Mouse (Mus musculus) heart, embryonic 14.5 days (tissue): Measurements from ENCODE around the gene Chka. TPM values are rescaled to one million over a fixed set of nuclear protein-coding genes. Genes with fewer than 3 reads are reported as not detected.
A peak's percentile ranks its signal among the peaks of the same experiment; 100 is the strongest.

ENCODE experiments used
- ATAC-seq: fragments of 200-750 bp; cut with Nextera tagmentation; 2 replicates; pipeline ENCODE4 v1.8.0; 2017; ENCODE audit warnings: low read depth, moderate TSS enrichment; ENCODE audit not compliant: insufficient number of reproducible peaks, insufficient read depth, low FRiP score
- H3K27ac ChIP-seq, 2 experiments: fragments of 200-500 bp in 1 of 2; fragments of 300-500 bp in 1 of 2; sonication (generic) in 1 of 2; replicated peaks in 1 of 2; 2 replicates each; pipeline ENCODE4 v1.5.1; 2012 to 2014; ENCODE audit warnings: low read depth in 2 of 2, low read length in 2 of 2, control low read depth in 1 of 2, mild to moderate bottlenecking in 1 of 2, mixed read lengths in 1 of 2; ENCODE audit not compliant: control insufficient read depth in 1 of 2, insufficient read depth in 1 of 2
- H3K27me3 ChIP-seq: fragments of 300-500 bp; sonication (generic); 2 replicates; pipeline ENCODE4 v1.6.1; 2014; ENCODE audit warnings: mild to moderate bottlenecking, low read length, control low read depth; ENCODE audit not compliant: control insufficient read depth, insufficient read depth
- H3K36me3 ChIP-seq: fragments of 300-500 bp; sonication (generic); 2 replicates; pipeline ENCODE4 v1.6.1; 2014; ENCODE audit warnings: mild to moderate bottlenecking, control low read depth, low read length, mixed read lengths; ENCODE audit not compliant: control insufficient read depth, insufficient read depth
- H3K4me1 ChIP-seq, 2 experiments: fragments of 200-500 bp in 1 of 2; fragments of 300-500 bp in 1 of 2; sonication (generic) in 1 of 2; 2 replicates each; pipeline ENCODE4 v1.6.1; 2012 to 2014; ENCODE audit warnings: low read length in 2 of 2, control low read depth in 1 of 2, mixed read lengths in 1 of 2; ENCODE audit not compliant: control insufficient read depth in 2 of 2, insufficient read depth in 2 of 2
- H3K4me2 ChIP-seq: fragments of 300-500 bp; sonication (generic); 2 replicates; pipeline ENCODE4 v1.6.1; 2014; ENCODE audit warnings: mild to moderate bottlenecking, low read length
- H3K4me3 ChIP-seq, 2 experiments: fragments of 200-500 bp in 1 of 2; fragments of 300-500 bp in 1 of 2; sonication (generic) in 1 of 2; 2 replicates each; pipeline ENCODE4 v1.5.1; 2012 to 2014; ENCODE audit warnings: low read length in 2 of 2, mild to moderate bottlenecking in 2 of 2, control low read depth in 1 of 2, low read depth in 1 of 2, moderate library complexity in 1 of 2; ENCODE audit not compliant: control insufficient read depth in 1 of 2, insufficient read depth in 1 of 2
- H3K9ac ChIP-seq: fragments of 300-500 bp; sonication (generic); 2 replicates; pipeline ENCODE4 v1.6.1; 2014; ENCODE audit warnings: mild to moderate bottlenecking, low read length
- H3K9me3 ChIP-seq: fragments of 300-500 bp; sonication (generic); 2 replicates; pipeline ENCODE4 v1.6.1; 2016; ENCODE audit warnings: low read length, control low read depth; ENCODE audit not compliant: control insufficient read depth
- WGBS: fragments of 180-500 bp; shearing (Covaris S2); extraction: QIAGEN DNeasy Blood & Tissue Kit; methylation state at CpG from one replicate; pipeline ENCODE4 v1.1.7; 2014; 5-methylcytosine and 5-hydroxymethylcytosine counted together
- polyA plus RNA-seq: library from polyadenylated mRNA; unstranded; fragments of >200 nt; fragmentation: Nextera tagmentation; extraction: Ambion mirVana; gene quantifications from 2 replicates; pipeline ENCODE4 v1.2.1, GENCODE M21; 2014

The Chka gene
- polyA plus RNA-seq, 1 experiment from 2014 or later, result 25.5 TPM

GRCm38 (mm10) chr19:3846676-3847604, 4.6 kb upstream of the Chka start:
- Histone ChIP-seq H3K36me3 (no peaks in the 10 kb centered on the region), H3K4me3 (no peak overlapping the region), H3K4me2 (no peak overlapping the region), H3K27ac (no peak overlapping the region), H3K4me1 (peaks cover 9 to 10% of the 10 kb centered on the region in 2 experiments), H3K27me3 (no peaks in the 10 kb centered on the region), H3K9me3 (no peaks in the 10 kb centered on the region), H3K9ac (no peak overlapping the region)
- no peak for ATAC-seq
- WGBS, result 79% methylated on average over 10 of the region's 10 CpGs

GRCm38 (mm10) chr19:3847711-3848110, 3.9 kb upstream of the Chka start:
- no peaks in the 10 kb centered on the region for H3K27me3 ChIP-seq
- H3K9ac ChIP-seq, result no peak overlapping the region
- no peak overlapping the region for H3K27ac ChIP-seq
- peaks cover 5 to 10% of the 10 kb centered on the region in 2 experiments for H3K4me1 ChIP-seq
- no peak overlapping the region for H3K4me3 ChIP-seq
- no peak for ATAC-seq
- H3K4me2 ChIP-seq, result no peak overlapping the region
- H3K9me3 ChIP-seq, result no peaks in the 10 kb centered on the region
- WGBS, result 77% methylated on average over 5 of the region's 5 CpGs
- H3K36me3 ChIP-seq, result no peaks in the 10 kb centered on the region

DNA sequence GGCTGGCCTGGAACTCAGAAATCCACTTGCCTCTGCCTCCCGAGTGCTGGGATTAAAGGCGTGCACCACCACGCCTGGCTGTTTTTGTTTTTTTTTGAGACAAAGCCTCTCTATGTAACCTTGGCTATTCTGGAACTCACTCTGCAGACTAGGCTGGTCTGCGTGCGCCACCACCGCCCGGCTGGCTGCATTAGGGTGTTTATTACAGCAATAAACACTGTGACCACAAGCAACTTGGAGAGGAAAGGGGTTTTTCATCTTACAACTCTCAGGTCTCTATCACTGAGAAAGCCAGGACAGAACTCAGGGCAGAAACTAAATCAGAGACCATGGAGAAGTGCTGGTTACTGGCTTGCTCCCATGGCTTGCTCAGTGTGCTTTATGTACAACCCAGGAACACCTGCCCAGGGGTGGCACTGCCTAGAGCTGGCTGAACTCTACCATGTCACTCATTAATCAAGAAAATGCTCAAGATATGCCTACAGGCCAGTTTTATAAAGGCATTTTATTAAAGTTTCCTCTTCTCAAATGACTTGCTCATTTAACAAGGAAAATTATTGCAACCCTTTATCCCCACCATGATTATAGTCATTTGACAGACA, 3.3 kb upstream of the Chka start:
- H3K4me3 ChIP-seq, result no peak overlapping the region
- no peaks in the 10 kb centered on the region for H3K27me3 ChIP-seq
- no peak overlapping the region for H3K9ac ChIP-seq
- H3K9me3 ChIP-seq, result no peaks in the 10 kb centered on the region
- WGBS, result 88% methylated on average over 7 of the region's 7 CpGs
- no peaks in the 10 kb centered on the region for H3K36me3 ChIP-seq
- H3K4me1 ChIP-seq, result peaks cover 5 to 15% of the 10 kb centered on the region in 2 experiments
- no peak overlapping the region for H3K27ac ChIP-seq
- ATAC-seq, result no peak
- H3K4me2 ChIP-seq, result no peak overlapping the region

DNA sequence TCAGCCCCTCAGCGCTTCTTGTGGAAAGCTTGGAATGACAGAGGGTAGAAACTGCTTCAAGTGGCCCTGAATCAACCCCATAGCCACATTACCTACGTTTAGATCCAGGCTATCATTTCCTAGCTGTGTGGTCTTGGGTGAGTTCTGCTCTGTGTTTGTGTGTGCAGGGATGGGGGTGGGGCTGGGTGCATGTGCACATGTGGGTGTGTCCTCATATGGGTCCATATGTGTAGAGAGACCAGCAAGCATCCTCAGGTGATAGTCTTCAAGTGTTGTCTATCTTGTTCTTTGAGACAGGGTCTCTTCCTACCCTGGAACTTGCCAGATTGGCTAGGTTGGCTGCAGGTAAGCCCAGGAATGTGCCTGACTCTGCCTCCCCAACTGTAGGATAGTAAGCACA, 2.3 kb upstream of the Chka start:
- no peak overlapping the region for H3K9ac ChIP-seq
- H3K4me2 ChIP-seq, result no peak overlapping the region
- ATAC-seq, result no peak
- H3K4me3 ChIP-seq, result no peak overlapping the region
- WGBS, result 87% methylated on average over 2 of the region's 2 CpGs
- H3K27me3 ChIP-seq, result no peaks in the 10 kb centered on the region
- H3K27ac ChIP-seq, result no peak overlapping the region
- peaks cover 5 to 18% of the 10 kb centered on the region in 2 experiments for H3K4me1 ChIP-seq
- no peaks in the 10 kb centered on the region for H3K9me3 ChIP-seq
- H3K36me3 ChIP-seq, result no peaks in the 10 kb centered on the region

DNA sequence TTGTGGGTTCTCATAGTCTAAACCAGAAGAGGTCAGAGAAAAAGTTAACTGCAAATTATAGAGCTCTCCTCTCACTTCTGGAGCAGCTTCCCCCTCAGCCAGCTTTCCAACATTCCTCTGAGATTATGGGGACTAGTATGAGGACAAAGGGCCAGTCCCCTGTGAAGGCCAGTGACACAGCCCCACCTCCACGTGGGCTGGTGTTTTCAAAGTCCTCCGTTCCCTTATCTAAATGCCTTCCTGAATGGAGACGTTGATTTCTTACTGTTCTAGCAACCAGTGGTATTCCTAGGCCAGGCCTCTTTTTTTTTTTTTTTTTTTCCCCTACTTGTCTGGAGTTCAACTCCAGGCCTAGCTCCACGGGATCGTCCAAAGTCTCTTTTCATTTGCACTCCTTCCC, 1.5 kb upstream of the Chka start:
- Histone ChIP-seq H3K27ac (no peak overlapping the region), H3K9ac (no peak overlapping the region), H3K4me2 (no peak overlapping the region), H3K27me3 (no peaks in the 10 kb centered on the region), H3K9me3 (no peaks in the 10 kb centered on the region), H3K4me1 (peaks cover 5 to 19% of the 10 kb centered on the region in 2 experiments), H3K4me3 (no peak overlapping the region), H3K36me3 (no peaks in the 10 kb centered on the region)
- 19% methylated on average over 5 of the region's 5 CpGs for WGBS
- ATAC-seq, result no peak

GRCm38 (mm10) chr19:3850847-3851469, 615 bp upstream of the Chka start:
- Histone ChIP-seq H3K4me2 (peak overlapping the region; percentile 84), H3K9ac (peak overlapping the region; percentile 63), H3K27me3 (no peaks in the 10 kb centered on the region), H3K4me1 (peaks cover 8 to 27% of the 10 kb centered on the region in 2 experiments), H3K36me3 (no peaks in the 10 kb centered on the region), H3K27ac (peak overlapping the region; percentile 64 to 97), H3K9me3 (no peaks in the 10 kb centered on the region), H3K4me3 (peak overlapping the region; percentile 57 to 70)
- ATAC-seq, result no peak
- WGBS, result 4% methylated on average over 19 of the region's 19 CpGs

DNA sequence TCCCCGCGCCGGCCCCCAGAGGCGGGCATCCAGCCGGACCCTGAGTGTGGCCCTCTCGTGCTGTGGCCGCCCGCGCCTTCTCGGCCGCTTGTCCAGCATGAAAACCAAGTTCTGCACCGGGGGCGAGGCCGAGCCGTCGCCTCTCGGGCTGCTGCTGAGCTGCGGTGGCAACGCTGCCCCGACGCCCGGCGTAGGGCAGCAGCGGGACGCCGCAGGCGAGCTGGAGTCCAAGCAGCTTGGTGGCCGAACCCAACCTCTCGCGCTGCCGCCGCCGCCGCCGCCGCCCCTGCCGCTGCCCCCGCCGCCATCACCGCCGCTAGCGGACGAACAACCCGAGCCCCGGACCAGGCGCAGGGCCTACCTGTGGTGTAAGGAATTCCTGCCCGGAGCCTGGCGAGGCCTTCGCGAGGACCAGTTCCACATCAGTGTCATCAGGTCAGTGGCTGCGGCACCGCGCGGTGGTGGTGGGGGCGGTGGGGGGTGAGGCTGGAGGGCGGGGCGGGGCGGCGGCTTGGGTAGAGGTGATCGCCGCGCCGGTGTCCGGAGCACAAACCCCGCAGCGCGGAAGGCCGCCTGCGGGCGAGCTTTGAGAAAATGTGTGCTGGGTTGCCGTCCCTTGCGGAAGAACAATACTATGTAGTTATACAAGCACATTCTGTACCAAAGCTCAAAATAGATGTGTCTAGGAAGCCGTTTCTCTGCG, 557 bp downstream of the Chka start:
- Histone ChIP-seq H3K27me3 (no peaks in the 10 kb centered on the region), H3K4me3 (peak overlapping the region; percentile 70 to 91), H3K36me3 (no peaks in the 10 kb centered on the region), H3K4me2 (peak overlapping the region; percentile 84), H3K9me3 (no peaks in the 10 kb centered on the region), H3K27ac (peak overlapping the region; percentile 97 to 98), H3K9ac (peak overlapping the region; percentile 85), H3K4me1 (peaks cover 8 to 27% of the 10 kb centered on the region in 2 experiments)
- ATAC-seq, result peak; percentile 53
- under 1% methylated on average over 66 of the region's 74 CpGs for WGBS
